8 mouse cellular contexts compared by ENCODE assay signal in genomic region chr10:50657352-50657751, GRCm38 (mm10).
DNase-seq lines count a peak whose midpoint lies in the region; ATAC-seq and TF ChIP-seq lines count a peak whose summit lies in the region.

No protein-coding gene starts in this region.

- H3K4me1 ChIP-seq in hindbrain, embryonic 11.5 days (replicated peaks; ENCODE audit: control insufficient read depth, insufficient read depth, low read length) = no peaks in the 10 kb centered on the region
- no peaks in the 10 kb centered on the region for H3K4me1 ChIP-seq in hindbrain, embryonic 10.5 days (replicated peaks)
- no peaks in the 10 kb centered on the region for H3K4me1 ChIP-seq in E14TG2a.4 (replicated peaks; ENCODE audit: low read depth, low read length)
- no peaks in the 10 kb centered on the region for H3K4me1 ChIP-seq in cortical plate, adult 2 months (ENCODE audit: control insufficient read depth, insufficient read depth, low read length)
- no peaks in the 10 kb centered on the region for H3K4me1 ChIP-seq in intestine, embryonic 15.5 days (replicated peaks)
- no peaks in the 10 kb centered on the region for H3K4me1 ChIP-seq in neural tube, embryonic 15.5 days

- DNase-seq in hindbrain, embryonic 11.5 days (ENCODE audit: low spot score) = peak; percentile 27
- DNase-seq in hindbrain, embryonic 10.5 days (ENCODE audit: low spot score) = no peak
- no peak for DNase-seq in left cerebral cortex, adult 9 months (ENCODE audit: low spot score in 2 of 2)
- no peak for DNase-seq in ovary, postnatal 36 days (ENCODE audit: low spot score)

- H3K27ac ChIP-seq in hindbrain, embryonic 11.5 days (ENCODE audit: low read depth, low read length) = no peak overlapping the region
- H3K27ac ChIP-seq in hindbrain, embryonic 10.5 days = no peak overlapping the region
- no peak overlapping the region for H3K27ac ChIP-seq in cortical plate, adult 2 months (ENCODE audit: insufficient read depth, low read length)
- no peak overlapping the region for H3K27ac ChIP-seq in intestine, embryonic 15.5 days
- no peak overlapping the region for H3K27ac ChIP-seq in neural tube, embryonic 15.5 days (replicated peaks)

- no peak overlapping the region for H3K4me3 ChIP-seq in hindbrain, embryonic 11.5 days (ENCODE audit: low read depth, low read length)
- no peak overlapping the region for H3K4me3 ChIP-seq in hindbrain, embryonic 10.5 days
- no peak overlapping the region for H3K4me3 ChIP-seq in E14TG2a.4 (replicated peaks; ENCODE audit: low read length)
- no peak overlapping the region for H3K4me3 ChIP-seq in cortical plate, adult 2 months (ENCODE audit: insufficient read depth, low read length)
- H3K4me3 ChIP-seq in intestine, embryonic 15.5 days (replicated peaks) = no peak overlapping the region
- H3K4me3 ChIP-seq in neural tube, embryonic 15.5 days (replicated peaks) = no peak overlapping the region

- H3K9me3 ChIP-seq in hindbrain, embryonic 11.5 days (ENCODE audit: control insufficient read depth, low read length) = no peaks in the 10 kb centered on the region
- H3K9me3 ChIP-seq in hindbrain, embryonic 10.5 days = no peaks in the 10 kb centered on the region
- no peaks in the 10 kb centered on the region for H3K9me3 ChIP-seq in E14TG2a.4 (ENCODE audit: low read length)
- no peaks in the 10 kb centered on the region for H3K9me3 ChIP-seq in intestine, embryonic 15.5 days
- no peaks in the 10 kb centered on the region for H3K9me3 ChIP-seq in neural tube, embryonic 15.5 days (replicated peaks)

- TF ChIP-seq CTCF in E14TG2a.4 (conservative IDR thresholded peaks at IDR 0.05; ENCODE audit: low read length) = peak; percentile 34
- TF ChIP-seq CTCF in cortical plate, adult 2 months (IDR thresholded peaks at IDR 0.05; ENCODE audit: extremely low read depth, insufficient read depth, low read length) = peak; percentile 23; the same call in 1 of the 2 replicates

- ATAC-seq in hindbrain, embryonic 11.5 days (ENCODE audit: low FRiP score) = peak; percentile 81
- ATAC-seq in intestine, embryonic 15.5 days = peak; percentile 66; the same call in 1 of the 2 replicates
- ATAC-seq in neural tube, embryonic 15.5 days (ENCODE audit: low FRiP score) = peak; percentile 68; the same call in 1 of the 2 replicates

- TF ChIP-seq POLR2A in cortical plate, adult 2 months (IDR thresholded peaks at IDR 0.05; ENCODE audit: extremely low read depth, insufficient read depth, low read length) = no peak

- no peak overlapping the region for H3K4me2 ChIP-seq in hindbrain, embryonic 11.5 days (replicated peaks; ENCODE audit: low read depth, low read length)
- H3K4me2 ChIP-seq in intestine, embryonic 15.5 days (replicated peaks) = no peak overlapping the region
- no peak overlapping the region for H3K4me2 ChIP-seq in neural tube, embryonic 15.5 days

- WGBS in hindbrain, embryonic 11.5 days = 55% methylated on average over 1 of the region's 1 CpGs
- 78% methylated on average over 1 of the region's 1 CpGs for WGBS in hindbrain, embryonic 10.5 days
- 50% methylated on average over 1 of the region's 1 CpGs for WGBS in intestine, embryonic 15.5 days
- 40% methylated on average over 1 of the region's 1 CpGs for WGBS in neural tube, embryonic 15.5 days

- no peak overlapping the region for H3K9ac ChIP-seq in hindbrain, embryonic 11.5 days (ENCODE audit: low read depth, low read length)
- no peak overlapping the region for H3K9ac ChIP-seq in intestine, embryonic 15.5 days
- no peak overlapping the region for H3K9ac ChIP-seq in neural tube, embryonic 15.5 days (replicated peaks)

- no peaks in the 10 kb centered on the region for H3K36me3 ChIP-seq in hindbrain, embryonic 11.5 days (ENCODE audit: control insufficient read depth, insufficient read depth, low read length)
- no peaks in the 10 kb centered on the region for H3K36me3 ChIP-seq in hindbrain, embryonic 10.5 days
- H3K36me3 ChIP-seq in E14TG2a.4 (ENCODE audit: insufficient read depth, low read length) = peaks cover 6% of the 10 kb centered on the region
- H3K36me3 ChIP-seq in intestine, embryonic 15.5 days = no peaks in the 10 kb centered on the region
- H3K36me3 ChIP-seq in neural tube, embryonic 15.5 days = 0 out of 2 replicates have a peak, but pooled peaks cover 9% of the 10 kb centered on the region

- no peaks in the 10 kb centered on the region for H3K27me3 ChIP-seq in hindbrain, embryonic 11.5 days (ENCODE audit: control insufficient read depth, insufficient read depth, low read length)
- no peaks in the 10 kb centered on the region for H3K27me3 ChIP-seq in hindbrain, embryonic 10.5 days (ENCODE audit: insufficient read depth, poor library complexity, severe bottlenecking)
- H3K27me3 ChIP-seq in E14TG2a.4 (ENCODE audit: insufficient read depth, low read length) = no peaks in the 10 kb centered on the region
- no peaks in the 10 kb centered on the region for H3K27me3 ChIP-seq in intestine, embryonic 15.5 days (replicated peaks)
- H3K27me3 ChIP-seq in neural tube, embryonic 15.5 days (replicated peaks) = no peaks in the 10 kb centered on the region
